Mouse (Mus musculus): ENCODE data around the gene Gm21974.

- no peak for TF ChIP-seq POLR2A (IDR thresholded peaks at IDR 0.05; ENCODE audit: control insufficient read depth, extremely low read depth, insufficient read depth, low read length, poor library complexity)
- TF ChIP-seq CTCF (IDR thresholded peaks at IDR 0.05; ENCODE audit: borderline replicate concordance, control insufficient read depth, extremely low read depth, insufficient read depth, low read length, poor library complexity) = no peak
These were observed 37.0 kb downstream of the Gm21974 start for GRCm38 (mm10) chr7:127858258-127858657.

All from thymus, adult 2 months (tissue).